Mouse (Mus musculus) hindbrain, embryonic 16.5 days (tissue): ENCODE results near the gene Dhx32. TPM values are rescaled to one million over a fixed set of nuclear protein-coding genes. Genes with fewer than 3 reads are reported as not detected.

ENCODE experiments used
- ATAC-seq: fragments of 200-750 bp; cut with Nextera tagmentation; 2 replicates; pipeline ENCODE4 v1.8.0; 2017; ENCODE audit warnings: moderate TSS enrichment, moderate library complexity
- H3K27ac ChIP-seq: fragments of 300-500 bp; sonication (generic); 2 replicates; pipeline ENCODE4 v1.5.1; 2014; ENCODE audit warnings: low read depth, mild to moderate bottlenecking, control low read depth, low read length, moderate library complexity
- H3K27me3 ChIP-seq: fragments of 300-500 bp; sonication (generic); replicated peaks from 2 replicates; pipeline ENCODE4 v1.6.1; 2014; ENCODE audit warnings: low read length; ENCODE audit not compliant: control insufficient read depth, insufficient read depth
- H3K36me3 ChIP-seq: fragments of 300-500 bp; sonication (generic); 2 replicates; pipeline ENCODE4 v1.6.1; 2014; ENCODE audit warnings: mild to moderate bottlenecking, low read length, moderate library complexity, mixed read lengths; ENCODE audit not compliant: control insufficient read depth, insufficient read depth
- H3K4me1 ChIP-seq: fragments of 300-500 bp; sonication (generic); 2 replicates; pipeline ENCODE4 v1.6.1; 2014; ENCODE audit warnings: low read depth, low read length; ENCODE audit not compliant: control insufficient read depth, insufficient read depth
- H3K4me2 ChIP-seq: fragments of 300-500 bp; sonication (generic); 2 replicates; pipeline ENCODE4 v1.6.1; 2014; ENCODE audit warnings: mild to moderate bottlenecking, low read length, control low read depth, moderate library complexity
- H3K4me3 ChIP-seq: fragments of 300-500 bp; sonication (generic); 2 replicates; pipeline ENCODE4 v1.5.1; 2014; ENCODE audit warnings: mild to moderate bottlenecking, low read length, control low read depth, moderate library complexity
- H3K9ac ChIP-seq: fragments of 300-500 bp; sonication (generic); 2 replicates; pipeline ENCODE4 v1.6.1; 2014; ENCODE audit warnings: low read depth, mild to moderate bottlenecking, control low read depth, low read length, moderate library complexity
- H3K9me3 ChIP-seq: fragments of 300-500 bp; sonication (generic); 2 replicates; pipeline ENCODE4 v1.6.1; 2014; ENCODE audit warnings: mild to moderate bottlenecking, low read length, moderate library complexity; ENCODE audit not compliant: control insufficient read depth
- WGBS: fragments of 180-500 bp; shearing (Covaris S2); extraction: QIAGEN DNeasy Blood & Tissue Kit; methylation state at CpG from one replicate; pipeline ENCODE4 v1.1.7; 2014; 5-methylcytosine and 5-hydroxymethylcytosine counted together
- polyA plus RNA-seq: library from polyadenylated mRNA; unstranded; fragments of >200 nt; fragmentation: Nextera tagmentation; extraction: Ambion mirVana; gene quantifications from 2 replicates; pipeline ENCODE4 v1.2.1, GENCODE M21; 2015

Dhx32 gene
- polyA plus RNA-seq, 1 experiment from 2014 or later: 43.8 TPM

GRCm38 (mm10) chr7:133762696-133763095 is 19.8 kb downstream of the Dhx32 start:
- Histone ChIP-seq H3K9ac (no peak overlapping the region), H3K36me3 (no peaks in the 10 kb centered on the region), H3K4me3 (no peak overlapping the region), H3K9me3 (no peaks in the 10 kb centered on the region), H3K4me1 (peaks cover 17% of the 10 kb centered on the region), H3K4me2 (no peak overlapping the region), H3K27ac (no peak overlapping the region), H3K27me3 (no peaks in the 10 kb centered on the region)
- 88% methylated on average over 6 of the region's 6 CpGs for WGBS
- ATAC-seq: no peak

- H3K27ac ChIP-seq: peak overlapping the region; percentile 26
- H3K4me3 ChIP-seq: peak overlapping the region; percentile 1; the same call in 1 of the 2 replicates
- H3K36me3 ChIP-seq: no peaks in the 10 kb centered on the region
- H3K9me3 ChIP-seq: no peaks in the 10 kb centered on the region
- H3K9ac ChIP-seq: no peak overlapping the region; the same call in none of the 2 replicates
- peaks cover 9% of the 10 kb centered on the region for H3K4me1 ChIP-seq
- H3K4me2 ChIP-seq: peak overlapping the region; percentile 47
- H3K27me3 ChIP-seq: no peaks in the 10 kb centered on the region
- 10% methylated on average over 27 of the region's 27 CpGs for WGBS
- peak; percentile 89 for ATAC-seq
Observed at GRCm38 (mm10) chr7:133759611-133760353, 22.7 kb downstream of the Dhx32 start.

DNA sequence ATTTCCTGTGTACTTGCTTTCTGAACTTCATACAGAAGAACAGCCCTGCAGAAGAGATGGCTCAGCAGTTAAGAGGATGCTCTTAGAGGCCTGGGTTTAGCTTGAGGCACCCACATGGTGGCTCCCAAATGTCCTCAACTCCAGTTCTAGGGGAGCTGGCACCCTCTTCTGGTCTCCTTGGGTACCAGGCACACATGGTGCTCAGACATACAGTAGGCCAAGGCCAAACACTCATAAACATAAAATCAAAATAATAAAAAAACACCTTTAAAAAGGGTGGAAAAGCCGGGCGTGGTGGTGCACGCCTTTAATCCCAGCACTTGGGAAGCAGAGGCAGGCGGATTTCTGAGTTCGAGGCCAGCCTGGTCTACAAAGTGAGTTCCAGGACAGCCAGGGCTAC is 23.8 kb downstream of the Dhx32 start:
- Histone ChIP-seq H3K36me3 (no peaks in the 10 kb centered on the region), H3K4me2 (no peak overlapping the region), H3K4me1 (peaks cover 9% of the 10 kb centered on the region), H3K27ac (no peak overlapping the region), H3K9me3 (no peaks in the 10 kb centered on the region), H3K4me3 (no peak overlapping the region), H3K27me3 (no peaks in the 10 kb centered on the region), H3K9ac (no peak overlapping the region)
- WGBS: 87% methylated on average over 5 of the region's 5 CpGs
- no peak for ATAC-seq

DNA sequence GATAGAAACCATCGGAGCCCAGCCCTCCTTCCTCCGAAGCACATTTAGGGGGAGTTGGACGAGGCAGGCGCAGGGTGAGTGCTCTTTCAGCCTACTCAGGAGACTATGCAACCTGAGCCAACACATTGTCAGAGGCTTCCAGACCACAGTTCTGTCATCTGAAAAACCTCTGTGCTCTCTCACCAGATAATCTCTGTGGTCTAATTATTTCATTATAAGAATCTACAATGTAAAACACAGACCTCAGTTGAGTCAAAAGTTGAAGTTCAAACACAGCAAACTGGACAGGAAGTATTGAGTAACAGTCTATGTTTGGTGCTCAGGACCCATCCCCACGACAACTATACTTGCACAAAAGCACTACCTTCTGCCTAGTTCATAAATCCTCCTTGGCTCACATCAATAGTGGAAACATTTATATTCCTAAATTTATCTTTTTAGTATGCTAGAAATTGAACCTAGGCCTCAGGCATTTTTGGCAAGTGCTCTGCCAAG is 24.5 kb downstream of the Dhx32 start:
- no peaks in the 10 kb centered on the region for H3K9me3 ChIP-seq
- ATAC-seq: no peak
- H3K4me2 ChIP-seq: no peak overlapping the region
- no peak overlapping the region for H3K9ac ChIP-seq
- H3K27me3 ChIP-seq: no peaks in the 10 kb centered on the region
- no peaks in the 10 kb centered on the region for H3K36me3 ChIP-seq
- 30% methylated on average over 5 of the region's 5 CpGs for WGBS
- no peak overlapping the region for H3K27ac ChIP-seq
- no peak overlapping the region for H3K4me3 ChIP-seq
- peaks cover 9% of the 10 kb centered on the region for H3K4me1 ChIP-seq

- 88% methylated on average over 5 of the region's 5 CpGs for WGBS
Observed at GRCm38 (mm10) chr7:133751163-133751562, 31.4 kb downstream of the Dhx32 start.

GRCm38 (mm10) chr7:133750666-133751065 is 31.9 kb downstream of the Dhx32 start:
- Histone ChIP-seq H3K4me2 (no peak overlapping the region), H3K9me3 (no peaks in the 10 kb centered on the region), H3K9ac (no peak overlapping the region), H3K4me1 (no peaks in the 10 kb centered on the region), H3K27ac (no peak overlapping the region), H3K4me3 (no peak overlapping the region), H3K27me3 (no peaks in the 10 kb centered on the region), H3K36me3 (no peaks in the 10 kb centered on the region)
- WGBS: 62% methylated on average over 5 of the region's 5 CpGs
- ATAC-seq: no peak

More at GRCm38 (mm10) chr7:133751163-133751562, 31.4 kb downstream of the Dhx32 start:
- Histone ChIP-seq H3K4me3 (no peak overlapping the region), H3K9me3 (no peaks in the 10 kb centered on the region), H3K36me3 (no peaks in the 10 kb centered on the region), H3K4me2 (no peak overlapping the region), H3K27ac (no peak overlapping the region), H3K4me1 (no peaks in the 10 kb centered on the region), H3K27me3 (no peaks in the 10 kb centered on the region), H3K9ac (no peak overlapping the region)
- no peak for ATAC-seq

GRCm38 (mm10) chr7:133748753-133749152 is 33.8 kb downstream of the Dhx32 start:
- Histone ChIP-seq H3K4me1 (no peaks in the 10 kb centered on the region), H3K27me3 (no peaks in the 10 kb centered on the region), H3K27ac (no peak overlapping the region), H3K4me2 (no peak overlapping the region), H3K9ac (no peak overlapping the region), H3K4me3 (no peak overlapping the region), H3K36me3 (no peaks in the 10 kb centered on the region), H3K9me3 (no peaks in the 10 kb centered on the region)
- no peak for ATAC-seq
- 78% methylated on average over 14 of the region's 14 CpGs for WGBS

- Histone ChIP-seq H3K4me1 (no peaks in the 10 kb centered on the region), H3K27me3 (no peaks in the 10 kb centered on the region), H3K27ac (no peak overlapping the region), H3K9me3 (no peaks in the 10 kb centered on the region), H3K36me3 (peaks cover 3% of the 10 kb centered on the region; the same call in 1 of the 2 replicates), H3K4me2 (no peak overlapping the region), H3K4me3 (no peak overlapping the region), H3K9ac (no peak overlapping the region)
- no peak for ATAC-seq
- WGBS: 91% methylated on average over 8 of the region's 8 CpGs
Observed at GRCm38 (mm10) chr7:133747372-133747771, 35.2 kb downstream of the Dhx32 start.

GRCm38 (mm10) chr7:133744701-133745100 is 37.8 kb downstream of the Dhx32 start:
- no peak overlapping the region for H3K9ac ChIP-seq
- no peak for ATAC-seq
- no peak overlapping the region for H3K27ac ChIP-seq
- WGBS: 58% methylated on average over 4 of the region's 4 CpGs
- H3K9me3 ChIP-seq: no peaks in the 10 kb centered on the region
- H3K27me3 ChIP-seq: no peaks in the 10 kb centered on the region
- H3K4me3 ChIP-seq: no peak overlapping the region
- H3K36me3 ChIP-seq: peaks cover 10% of the 10 kb centered on the region
- no peak overlapping the region for H3K4me2 ChIP-seq
- no peaks in the 10 kb centered on the region for H3K4me1 ChIP-seq
